Mouse (Mus musculus) kidney, postnatal 0 days (tissue): ENCODE measurements around the gene Orc2. TPM values are rescaled to one million over a fixed set of nuclear protein-coding genes. Genes with fewer than 3 reads are reported as not detected.

ENCODE experiments used
- ATAC-seq: fragments of 200-750 bp; cut with Nextera tagmentation; replicated peaks from 2 replicates; pipeline ENCODE4 v1.8.0; 2017; ENCODE audit warnings: low read depth, moderate number of reproducible peaks, moderate TSS enrichment, moderate library complexity; ENCODE audit not compliant: low FRiP score
- DNase-seq: peaks from one replicate; pipeline ENCODE4 v3.0.0-alpha.2; 2016; ENCODE audit warnings: low spot score
- H3K27ac ChIP-seq: fragments of 300-500 bp; sonication (generic); 2 replicates; pipeline ENCODE4 v1.5.1; 2014; ENCODE audit warnings: mild to moderate bottlenecking
- H3K27me3 ChIP-seq: fragments of 300-500 bp; sonication (generic); 2 replicates; pipeline ENCODE4 v1.6.1; 2014; ENCODE audit warnings: low read length, mixed read lengths; ENCODE audit not compliant: insufficient read depth
- H3K36me3 ChIP-seq: fragments of 300-500 bp; sonication (generic); 2 replicates; pipeline ENCODE4 v1.6.1; 2014; ENCODE audit warnings: low read length, mixed read lengths; ENCODE audit not compliant: insufficient read depth
- H3K4me1 ChIP-seq: fragments of 300-500 bp; sonication (generic); replicated peaks from 2 replicates; pipeline ENCODE4 v1.6.1; 2014; ENCODE audit warnings: antibody characterized with exemption, low read length, mixed read lengths; ENCODE audit not compliant: insufficient read depth
- H3K4me2 ChIP-seq: fragments of 300-500 bp; sonication (generic); 2 replicates; pipeline ENCODE4 v1.6.1; 2014; ENCODE audit warnings: mild to moderate bottlenecking, low read length, moderate library complexity, mixed read lengths
- H3K4me3 ChIP-seq: fragments of 300-500 bp; sonication (generic); replicated peaks from 2 replicates; pipeline ENCODE4 v1.5.1; 2014; ENCODE audit warnings: low read depth, low read length
- H3K9ac ChIP-seq: fragments of 300-500 bp; sonication (generic); 2 replicates; pipeline ENCODE4 v1.6.1; 2014; ENCODE audit warnings: low read depth, low read length
- H3K9me3 ChIP-seq: fragments of 300-500 bp; sonication (generic); replicated peaks from 2 replicates; pipeline ENCODE4 v1.6.1; 2016; ENCODE audit warnings: low read length, inconsistent platforms, mixed read lengths
- CTCF ChIP-seq: IDR thresholded peaks from 2 replicates; pipeline ENCODE4 v1.5.1; 2016; ENCODE audit warnings: antibody characterized with exemption, low read depth, mild to moderate bottlenecking, moderate library complexity
- WGBS: fragments of 180-500 bp; shearing (Covaris S2); extraction: QIAGEN DNeasy Blood & Tissue Kit; methylation state at CpG from one replicate; pipeline ENCODE4 v1.1.7; 2014; 5-methylcytosine and 5-hydroxymethylcytosine counted together
- polyA plus RNA-seq: library from polyadenylated mRNA; unstranded; fragments of >200 nt; fragmentation: Nextera tagmentation; extraction: Ambion mirVana; gene quantifications from 2 replicates; pipeline ENCODE4 v1.2.1, GENCODE M21; 2015

The Orc2 gene
- polyA plus RNA-seq, 1 experiment from 2014 or later: 23.4 TPM

- Histone ChIP-seq H3K4me3 (no peak overlapping the region), H3K9me3 (no peaks in the 10 kb centered on the region), H3K27ac (no peak overlapping the region), H3K4me2 (no peak overlapping the region), H3K27me3 (no peaks in the 10 kb centered on the region), H3K36me3 (peaks cover 17% of the 10 kb centered on the region), H3K9ac (no peak overlapping the region), H3K4me1 (no peaks in the 10 kb centered on the region)
- ATAC-seq: no peak
- TF ChIP-seq CTCF: no peak
- WGBS: 92% methylated on average over 4 of the region's 4 CpGs
- no peak for DNase-seq
Observed at GRCm38 (mm10) chr1:58497678-58498077, 7.2 kb downstream of the Orc2 start.

GRCm38 (mm10) chr1:58495603-58496002 lies 9.3 kb downstream of the Orc2 start:
- H3K9me3 ChIP-seq: no peaks in the 10 kb centered on the region
- peaks cover 29% of the 10 kb centered on the region for H3K36me3 ChIP-seq
- H3K4me1 ChIP-seq: no peaks in the 10 kb centered on the region
- no peak for ATAC-seq
- 93% methylated on average over 6 of the region's 6 CpGs for WGBS
- H3K27ac ChIP-seq: no peak overlapping the region
- TF ChIP-seq CTCF: no peak
- no peak overlapping the region for H3K9ac ChIP-seq
- H3K4me3 ChIP-seq: no peak overlapping the region
- no peak overlapping the region for H3K4me2 ChIP-seq
- no peak for DNase-seq
- H3K27me3 ChIP-seq: no peaks in the 10 kb centered on the region

- peaks cover 30% of the 10 kb centered on the region for H3K36me3 ChIP-seq
- no peak for ATAC-seq
- WGBS: 98% methylated on average over 4 of the region's 4 CpGs
- no peaks in the 10 kb centered on the region for H3K9me3 ChIP-seq
- H3K9ac ChIP-seq: no peak overlapping the region
- no peak overlapping the region for H3K27ac ChIP-seq
- TF ChIP-seq CTCF: no peak
- DNase-seq: no peak
- H3K4me2 ChIP-seq: no peak overlapping the region
- no peaks in the 10 kb centered on the region for H3K4me1 ChIP-seq
- no peaks in the 10 kb centered on the region for H3K27me3 ChIP-seq
- H3K4me3 ChIP-seq: no peak overlapping the region
Observed at GRCm38 (mm10) chr1:58482647-58483046, 22.3 kb downstream of the Orc2 start.

GRCm38 (mm10) chr1:58475662-58476061 lies 29.2 kb downstream of the Orc2 start:
- DNase-seq: no peak
- ATAC-seq: no peak
- Histone ChIP-seq H3K9ac (no peak overlapping the region), H3K4me2 (no peak overlapping the region), H3K36me3 (peaks cover 46% of the 10 kb centered on the region), H3K4me1 (no peaks in the 10 kb centered on the region), H3K27me3 (no peaks in the 10 kb centered on the region), H3K27ac (no peak overlapping the region), H3K9me3 (no peaks in the 10 kb centered on the region), H3K4me3 (no peak overlapping the region)
- 97% methylated on average over 8 of the region's 8 CpGs for WGBS
- no peak for TF ChIP-seq CTCF

GRCm38 (mm10) chr1:58465561-58465960 lies 39.3 kb downstream of the Orc2 start:
- no peak overlapping the region for H3K4me3 ChIP-seq
- no peak for TF ChIP-seq CTCF
- no peak for DNase-seq
- no peak overlapping the region for H3K9ac ChIP-seq
- no peak overlapping the region for H3K4me2 ChIP-seq
- H3K4me1 ChIP-seq: no peaks in the 10 kb centered on the region
- H3K27ac ChIP-seq: no peak overlapping the region
- no peak for ATAC-seq
- 94% methylated on average over 4 of the region's 4 CpGs for WGBS
- no peaks in the 10 kb centered on the region for H3K27me3 ChIP-seq
- no peaks in the 10 kb centered on the region for H3K9me3 ChIP-seq
- peaks cover 28% of the 10 kb centered on the region for H3K36me3 ChIP-seq

GRCm38 (mm10) chr1:58465042-58465441 lies 39.9 kb downstream of the Orc2 start:
- DNase-seq (no peak), ATAC-seq (no peak)
- Histone ChIP-seq H3K4me3 (no peak overlapping the region), H3K9me3 (no peaks in the 10 kb centered on the region), H3K27me3 (no peaks in the 10 kb centered on the region), H3K9ac (no peak overlapping the region), H3K27ac (no peak overlapping the region), H3K4me1 (no peaks in the 10 kb centered on the region), H3K4me2 (no peak overlapping the region), H3K36me3 (peaks cover 27% of the 10 kb centered on the region)
- TF ChIP-seq CTCF: no peak
- 85% methylated on average over 4 of the region's 4 CpGs for WGBS

DNA sequence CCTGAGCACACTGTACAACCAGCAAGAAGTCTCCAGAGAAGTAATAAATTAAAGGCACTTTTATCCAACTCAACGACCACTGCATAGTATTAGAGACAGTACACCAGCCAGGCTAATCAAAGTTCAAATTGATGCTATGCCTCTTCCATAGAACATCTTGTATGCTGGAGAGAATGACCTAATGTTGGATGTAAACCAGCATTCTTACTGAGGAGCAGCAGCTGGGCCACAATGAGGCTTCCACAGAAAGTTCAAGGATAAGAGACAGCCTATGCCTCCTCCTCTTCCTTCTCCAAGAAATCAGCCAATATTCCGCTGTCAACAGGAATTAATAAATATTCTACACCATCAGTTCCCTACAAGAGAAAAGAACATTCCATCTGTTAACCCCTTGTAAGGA lies 41.0 kb downstream of the Orc2 start:
- no peak overlapping the region for H3K4me2 ChIP-seq
- ATAC-seq (no peak), DNase-seq (peak; percentile 71)
- 58% methylated on average over 2 of the region's 2 CpGs for WGBS
- H3K9me3 ChIP-seq: no peaks in the 10 kb centered on the region
- TF ChIP-seq CTCF: no peak
- H3K4me3 ChIP-seq: no peak overlapping the region
- H3K27ac ChIP-seq: no peak overlapping the region
- H3K27me3 ChIP-seq: no peaks in the 10 kb centered on the region
- no peak overlapping the region for H3K9ac ChIP-seq
- H3K36me3 ChIP-seq: peaks cover 21% of the 10 kb centered on the region
- H3K4me1 ChIP-seq: no peaks in the 10 kb centered on the region
